Mouse (Mus musculus) heart, adult 2 months (tissue): ENCODE measurements around the gene Zbtb34. TPM values are rescaled to one million over a fixed set of nuclear protein-coding genes. Genes with fewer than 3 reads are reported as not detected.

Source experiments
- DNase-seq, 2 experiments: peaks; one replicate each; pipeline ENCODE4 v3.0.0; 2021
- H3K27ac ChIP-seq: fragments of 200-600 bp; 2 replicates; pipeline ENCODE4 v1.8.1; 2022
- H3K27me3 ChIP-seq: fragments of 200-500 bp; 2 replicates; pipeline ENCODE4 v1.6.1; 2012; ENCODE audit warnings: mild to moderate bottlenecking, low read length, inconsistent platforms, mixed read lengths; ENCODE audit not compliant: control insufficient read depth, insufficient read depth
- H3K36me3 ChIP-seq: fragments of 200-500 bp; 2 replicates; pipeline ENCODE4 v1.6.1; 2012; ENCODE audit warnings: low read length, inconsistent platforms; ENCODE audit not compliant: control insufficient read depth, insufficient read depth
- H3K4me1 ChIP-seq: fragments of 200-500 bp; 2 replicates; pipeline ENCODE4 v1.6.1; 2011; ENCODE audit warnings: low read length; ENCODE audit not compliant: control insufficient read depth, insufficient read depth
- H3K4me3 ChIP-seq: fragments of 200-600 bp; 2 replicates; pipeline ENCODE4 v1.8.1; 2022
- H3K79me2 ChIP-seq: fragments of 200-500 bp; replicated peaks from 2 replicates; pipeline ENCODE4 v1.6.1; 2012; ENCODE audit warnings: mild to moderate bottlenecking, inconsistent platforms, low read length, moderate library complexity, mixed read lengths; ENCODE audit not compliant: control insufficient read depth, insufficient read depth
- H3K9ac ChIP-seq: fragments of 200-500 bp; 2 replicates; pipeline ENCODE4 v1.6.1; 2012; ENCODE audit warnings: low read depth, mild to moderate bottlenecking, control low read depth, inconsistent platforms, low read length, mixed read lengths
- CTCF ChIP-seq: fragments of 200-600 bp; IDR thresholded peaks from 2 replicates; pipeline ENCODE4 v1.8.1; 2022; ENCODE audit warnings: antibody characterized with exemption, mild to moderate bottlenecking, moderate library complexity
- EP300 ChIP-seq: fragments of 200-500 bp; IDR thresholded peaks from 2 replicates; pipeline ENCODE4 v1.6.1; 2011; ENCODE audit warnings: low read depth, low read length, control low read depth; ENCODE audit not compliant: insufficient read depth
- POLR2A ChIP-seq: fragments of 200-500 bp; IDR thresholded peaks from 2 replicates; pipeline ENCODE4 v1.6.1; 2011; ENCODE audit warnings: mild to moderate bottlenecking, low read depth, low read length, control low read depth; ENCODE audit not compliant: insufficient read depth
- WGBS: fragments of 180-500 bp; shearing (Covaris S2); methylation state at CpG from one replicate; pipeline ENCODE4 v1.1.7; 2018; 5-methylcytosine and 5-hydroxymethylcytosine counted together
- intact Hi-C: fragments of 180-260 bp; cut with DNase I; formaldehyde crosslinking; loops from one replicate; pipeline ENCODE4 v1.15.1; 2025
- long read RNA-seq: library from polyadenylated mRNA; stranded (forward); transcript quantifications from one replicate; pipeline ENCODE4 v2.0.0, GENCODE M21; 2021
- polyA plus RNA-seq: library from polyadenylated mRNA; depleted of rRNA; stranded (reverse); fragments of >200 nt; gene quantifications from 2 replicates; pipeline ENCODE4 v1.2.3, GENCODE M21; 2012; rRNA removed
- total RNA-seq, 2 experiments: library from RNA; stranded (reverse); gene quantifications; 2 replicates each; pipeline ENCODE4 v1.2.3; 2021

The Zbtb34 gene
- total RNA-seq (1 to 10 TPM; 5.7 to 7.3 TPM), polyA plus RNA-seq (5.0 and 8.1 TPM in 2 replicates)
- long read RNA-seq, full-length matches to known transcripts = 1 of 3 reads
- long read RNA-seq, partial matches to known transcripts = 0 of 3 reads
- long read RNA-seq, other reads (novel, unspliced or antisense) = 2 of 3 reads

- peak; percentile 75; the same call in 1 of the 2 replicates for TF ChIP-seq POLR2A
- no peak for TF ChIP-seq CTCF
- 2% methylated on average over 75 of the region's 102 CpGs for WGBS
- H3K9ac ChIP-seq = peak within 1 kb of the TSS; percentile 99
- peaks cover 3% of the 10 kb centered on the region for H3K36me3 ChIP-seq
- intact Hi-C loops = loop anchor here (5.0 kb wide), 2 partner anchors 36 to 59 kb away; partner anchors contain the start of genes Ralgps1 and Zbtb43
- H3K79me2 ChIP-seq = 0 out of 2 replicates have a peak, but pooled peaks cover 3% of the 10 kb centered on the region
- no peaks in the 10 kb centered on the region for H3K27me3 ChIP-seq
- DNase-seq = peak; percentile 83 to 85
- H3K4me3 ChIP-seq = peak within 1 kb of the TSS; percentile 94
- peak within 1 kb of the TSS; percentile 93 for H3K27ac ChIP-seq
- peaks cover 9% of the 10 kb centered on the region for H3K4me1 ChIP-seq
Observed at GRCm38 (mm10) chr2:33430771-33431699, at the start of gene Zbtb34. TSS of gene Zbtb34 (minus strand) at chr2:33431324.

GRCm38 (mm10) chr2:33477961-33478755 is 47.0 kb upstream of the Zbtb34 start:
- no peak for DNase-seq
- H3K4me1 ChIP-seq = no peaks in the 10 kb centered on the region
- no peaks in the 10 kb centered on the region for H3K36me3 ChIP-seq
- H3K9ac ChIP-seq = no peak overlapping the region
- no peaks in the 10 kb centered on the region; the same call in 1 of the 2 replicates for H3K27me3 ChIP-seq
- no peak for TF ChIP-seq POLR2A
- TF ChIP-seq EP300 = no peak
- no peak for TF ChIP-seq CTCF
- 80% methylated on average over 10 of the region's 10 CpGs for whole genome bisulfite sequencing
- intact Hi-C loops = no loop called here
- no peak overlapping the region for H3K27ac ChIP-seq
- no peak overlapping the region for H3K4me3 ChIP-seq
- H3K79me2 ChIP-seq = no peaks in the 10 kb centered on the region

GRCm38 (mm10) chr2:33475961-33476360 is 44.8 kb upstream of the Zbtb34 start:
- intact Hi-C loops = no loop called here
- DNase-seq = no peak
- Histone ChIP-seq H3K79me2 (no peaks in the 10 kb centered on the region), H3K4me3 (no peak overlapping the region), H3K27me3 (no peaks in the 10 kb centered on the region; the same call in 1 of the 2 replicates), H3K9ac (no peak overlapping the region), H3K36me3 (no peaks in the 10 kb centered on the region), H3K4me1 (no peaks in the 10 kb centered on the region), H3K27ac (no peak overlapping the region)
- TF ChIP-seq EP300 (no peak), CTCF (no peak)

GRCm38 (mm10) chr2:33468466-33469097 is 37.5 kb upstream of the Zbtb34 start, which contains the start of gene Zbtb43:
TSS of gene Zbtb43 (minus strand) at chr2:33468559.
- peaks cover 3% of the 10 kb centered on the region; the same call in 1 of the 2 replicates for H3K79me2 ChIP-seq
- peak within 1 kb of the TSS; percentile 95 for H3K9ac ChIP-seq
- intact Hi-C loops = loop anchor here (5.0 kb wide), 1 partner anchor 36 kb away; the partner anchor contains the start of gene Zbtb34
- 2% methylated on average over 35 of the region's 36 CpGs for WGBS
- peak; percentile 96 for DNase-seq
- 0 out of 2 replicates have a peak, but pooled peaks have one; percentile 13 for TF ChIP-seq EP300
- no peak for TF ChIP-seq CTCF
- peak; percentile 88 for TF ChIP-seq POLR2A
- peaks cover 14% of the 10 kb centered on the region for H3K36me3 ChIP-seq
- H3K27me3 ChIP-seq = no peaks in the 10 kb centered on the region
- H3K4me1 ChIP-seq = peaks cover 10% of the 10 kb centered on the region
- H3K27ac ChIP-seq = peak within 1 kb of the TSS; percentile 90
- H3K4me3 ChIP-seq = peak within 1 kb of the TSS; percentile 87
